Mouse (Mus musculus) heart, embryonic 13.5 days (tissue): ENCODE data around the gene Me1. TPM values are rescaled to one million over a fixed set of nuclear protein-coding genes. Genes with fewer than 3 reads are reported as not detected.

ENCODE experiments used
- polyA plus RNA-seq: library from polyadenylated mRNA; unstranded; fragments of >200 nt; fragmentation: Nextera tagmentation; extraction: Ambion mirVana; gene quantifications from 2 replicates; pipeline ENCODE4 v1.2.1, GENCODE M21; 2015

Me1 gene
- polyA plus RNA-seq, 1 experiment from 2014 or later, result 32.2 TPM

Other genes with a start within 250 kb of the Me1 start
- gene Ube2cbp, start 231.0 kb downstream of the Me1 start, polyA plus RNA-seq, result 4.6 and 4.7 TPM in 2 replicates
- gene Dop1a, start 228.8 kb downstream of the Me1 start, polyA plus RNA-seq, result 8.8 and 8.9 TPM in 2 replicates
- gene Pgm3, start 124.1 kb downstream of the Me1 start, polyA plus RNA-seq, result 21.6 and 23.4 TPM in 2 replicates
- 3.9 and 4.1 TPM in 2 replicates for gene Rwdd2a, start 124.0 kb downstream of the Me1 start, polyA plus RNA-seq
- 30.6 and 38.0 TPM in 2 replicates for gene Prss35, start 47.7 kb upstream of the Me1 start, polyA plus RNA-seq
- 75.7 and 79.1 TPM in 2 replicates for gene Snap91, start 184.7 kb upstream of the Me1 start, polyA plus RNA-seq